Mouse (Mus musculus): ENCODE data around the gene Sema3e. TPM values are rescaled to one million over a fixed set of nuclear protein-coding genes. Genes with fewer than 3 reads are reported as not detected.

Sema3e gene
- polyA plus RNA-seq, 1 experiment from 2014 or later, result 1.3 TPM

DNA sequence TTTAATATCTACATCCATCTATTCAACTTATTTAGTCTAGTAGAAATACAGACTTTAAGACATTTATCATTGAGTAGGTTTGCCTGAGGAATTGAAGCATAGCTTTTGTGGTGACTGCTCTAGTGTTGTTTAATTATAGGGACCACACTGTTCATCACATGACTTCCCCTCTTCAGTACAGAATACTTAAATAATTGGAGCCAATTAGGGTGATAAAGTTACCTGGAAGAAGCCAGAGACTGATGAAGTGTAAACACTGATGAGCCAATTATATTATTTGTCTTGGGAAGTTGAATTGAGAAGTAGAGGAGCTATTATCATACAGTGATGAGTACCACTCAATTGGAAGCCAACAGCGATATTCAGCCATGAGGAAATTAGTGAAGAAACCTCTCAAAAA, 113.6 kb downstream of the Sema3e start:
- ATAC-seq (ENCODE audit: insufficient number of reproducible peaks, insufficient read depth, low FRiP score, low TSS enrichment, low read depth), result no peak
- Histone ChIP-seq H3K4me3 (replicated peaks) (no peak overlapping the region), H3K27ac (no peak overlapping the region), H3K9me3 (no peaks in the 10 kb centered on the region), H3K27me3 (no peaks in the 10 kb centered on the region), H3K4me1 (replicated peaks) (no peaks in the 10 kb centered on the region), H3K4me2 (no peak overlapping the region), H3K36me3 (no peaks in the 10 kb centered on the region), H3K9ac (replicated peaks) (no peak overlapping the region)
- WGBS, result 93% methylated on average over 1 of the region's 1 CpGs

DNA sequence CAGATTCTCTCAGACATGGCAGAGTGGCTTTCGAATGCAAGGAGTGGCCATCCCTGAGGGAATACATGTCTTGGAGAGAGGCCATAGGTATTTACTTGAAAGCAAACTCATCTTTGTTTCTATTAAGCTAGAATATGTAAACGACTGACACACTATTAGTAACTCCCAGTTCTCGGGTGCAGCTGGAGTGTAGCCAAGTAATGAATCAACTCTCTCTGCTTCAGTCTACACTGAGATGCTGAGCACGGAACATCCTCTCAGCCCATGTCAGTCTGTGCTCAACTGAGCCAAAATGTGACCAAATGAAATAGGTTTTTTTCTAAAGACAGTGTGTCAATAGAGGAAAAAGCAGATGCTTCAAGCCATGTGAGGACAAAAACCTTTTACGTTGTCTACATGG, 137.5 kb downstream of the Sema3e start:
- WGBS, result 88% methylated on average over 5 of the region's 5 CpGs

DNA sequence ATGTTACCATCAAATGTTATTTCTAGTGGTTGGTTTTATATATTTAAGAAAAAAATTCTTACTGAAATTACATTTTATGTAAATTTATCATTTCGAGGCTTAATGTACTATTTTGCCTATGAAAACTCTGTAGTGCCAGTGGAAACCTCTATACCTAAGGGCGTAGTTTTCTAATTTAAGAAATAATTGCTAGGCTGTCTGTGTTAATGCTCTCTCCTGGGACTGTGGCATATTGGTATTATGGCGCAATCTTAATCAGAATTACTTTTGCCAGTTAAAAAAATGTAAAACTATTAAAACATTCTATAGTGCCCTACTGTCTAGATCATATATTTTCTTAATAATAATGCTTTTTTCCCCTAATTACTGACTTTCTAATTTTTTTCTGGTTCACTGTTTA, 138.2 kb downstream of the Sema3e start:
- WGBS, result 80% methylated on average over 3 of the region's 3 CpGs
- Histone ChIP-seq H3K9me3 (no peaks in the 10 kb centered on the region), H3K27ac (no peak overlapping the region), H3K36me3 (no peaks in the 10 kb centered on the region), H3K4me1 (replicated peaks) (no peaks in the 10 kb centered on the region), H3K9ac (replicated peaks) (no peak overlapping the region), H3K27me3 (no peaks in the 10 kb centered on the region), H3K4me2 (no peak overlapping the region), H3K4me3 (replicated peaks) (no peak overlapping the region)
- no peak for ATAC-seq (ENCODE audit: insufficient number of reproducible peaks, insufficient read depth, low FRiP score, low TSS enrichment, low read depth)

More for the DNA sequence above, 137.5 kb downstream of the Sema3e start:
- Histone ChIP-seq H3K27ac (no peak overlapping the region), H3K4me3 (replicated peaks) (no peak overlapping the region), H3K4me1 (replicated peaks) (no peaks in the 10 kb centered on the region), H3K9me3 (no peaks in the 10 kb centered on the region), H3K27me3 (no peaks in the 10 kb centered on the region), H3K4me2 (no peak overlapping the region), H3K9ac (replicated peaks) (no peak overlapping the region), H3K36me3 (no peaks in the 10 kb centered on the region)
- ATAC-seq (ENCODE audit: insufficient number of reproducible peaks, insufficient read depth, low FRiP score, low TSS enrichment, low read depth), result no peak

DNA sequence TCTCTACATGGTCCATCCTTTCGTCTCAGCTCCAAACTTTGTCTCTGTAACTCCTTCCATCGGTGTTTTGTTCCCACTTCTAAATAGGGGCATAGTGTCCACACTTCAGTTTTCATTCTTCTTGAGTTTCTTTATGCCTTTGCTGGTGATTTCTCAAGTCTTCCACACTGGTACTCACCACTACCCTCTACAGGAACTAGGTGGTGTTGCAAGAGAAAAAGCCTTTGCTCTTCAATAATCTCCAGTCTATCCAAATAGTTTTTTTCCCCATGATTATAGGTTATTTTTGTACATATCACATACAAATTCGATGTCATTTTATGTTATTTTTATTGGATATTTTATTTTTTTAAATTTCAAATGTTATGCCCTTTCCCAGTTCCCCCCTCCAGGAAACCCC, 142.7 kb downstream of the Sema3e start:
- Histone ChIP-seq H3K36me3 (no peaks in the 10 kb centered on the region), H3K4me3 (replicated peaks) (no peak overlapping the region), H3K9ac (replicated peaks) (no peak overlapping the region), H3K4me1 (replicated peaks) (no peaks in the 10 kb centered on the region), H3K27me3 (no peaks in the 10 kb centered on the region), H3K27ac (no peak overlapping the region), H3K4me2 (no peak overlapping the region), H3K9me3 (no peaks in the 10 kb centered on the region)
- WGBS, result 68% methylated on average over 3 of the region's 3 CpGs
- ATAC-seq (ENCODE audit: insufficient number of reproducible peaks, insufficient read depth, low FRiP score, low TSS enrichment, low read depth), result no peak

DNA sequence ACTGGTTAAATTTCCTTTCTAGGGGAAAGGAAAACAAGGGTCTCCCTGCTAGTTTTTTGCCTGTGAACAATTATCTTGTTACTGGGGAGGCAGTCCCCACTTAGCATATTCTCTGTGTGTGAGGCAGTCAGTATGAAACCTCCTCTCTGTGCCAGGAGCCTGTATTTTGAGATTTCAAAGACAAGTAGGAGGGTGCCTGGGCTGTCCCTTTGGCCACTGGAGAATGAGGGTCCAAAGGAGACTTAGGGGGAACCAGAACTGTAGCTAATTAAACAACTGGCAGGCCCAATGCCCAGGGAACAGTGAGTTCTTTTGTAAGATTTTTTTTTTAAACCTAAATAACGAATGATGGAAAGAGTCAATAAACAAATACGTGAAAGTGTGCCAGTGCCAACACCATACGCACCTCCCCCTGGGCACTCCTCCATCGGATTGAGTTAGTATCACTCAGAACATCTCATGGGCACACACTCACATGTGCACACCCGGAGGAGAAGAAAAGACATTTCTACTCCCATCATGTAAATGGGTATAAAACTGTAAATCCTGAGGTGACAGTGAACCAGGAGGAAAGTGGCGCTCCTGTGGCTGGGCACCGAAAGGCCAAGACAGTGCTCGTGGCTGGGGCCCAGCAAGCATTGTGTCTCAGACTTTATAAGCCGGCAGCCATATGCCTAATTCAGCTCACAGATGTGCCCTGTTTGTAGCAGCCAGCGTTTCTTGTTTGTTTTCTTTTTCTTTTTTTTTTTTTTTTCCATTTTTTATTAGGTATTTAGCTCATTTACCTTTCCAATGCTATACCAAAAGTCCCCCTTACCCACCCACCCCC, 148.5 kb downstream of the Sema3e start:
- Histone ChIP-seq H3K4me1 (replicated peaks) (no peaks in the 10 kb centered on the region), H3K4me2 (no peak overlapping the region), H3K9me3 (no peaks in the 10 kb centered on the region), H3K36me3 (no peaks in the 10 kb centered on the region), H3K9ac (replicated peaks) (no peak overlapping the region), H3K4me3 (replicated peaks) (no peak overlapping the region), H3K27ac (no peak overlapping the region), H3K27me3 (no peaks in the 10 kb centered on the region)
- whole genome bisulfite sequencing, result 83% methylated on average over 10 of the region's 10 CpGs
- no peak for ATAC-seq (ENCODE audit: insufficient number of reproducible peaks, insufficient read depth, low FRiP score, low TSS enrichment, low read depth)

DNA sequence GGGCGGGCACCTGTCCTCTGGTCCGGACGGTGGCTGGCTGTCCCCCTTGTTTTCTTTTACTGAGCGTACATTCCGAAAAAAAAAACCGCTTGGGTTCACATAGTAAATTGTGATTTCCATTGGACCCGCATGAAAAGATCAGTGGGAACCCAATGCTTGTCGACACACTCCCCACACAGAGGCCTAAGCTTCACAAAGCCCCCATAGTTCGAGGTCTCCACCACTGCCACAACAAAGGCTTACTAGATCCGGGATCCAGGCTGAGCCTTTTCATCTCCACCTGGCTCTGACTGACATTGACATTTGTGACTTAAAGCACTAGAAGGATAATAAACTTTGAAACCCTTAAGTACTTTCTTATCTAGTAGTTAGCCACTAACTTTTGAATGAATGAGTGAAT, 155.5 kb downstream of the Sema3e start:
- ATAC-seq (ENCODE audit: insufficient number of reproducible peaks, insufficient read depth, low FRiP score, low TSS enrichment, low read depth), result no peak
- WGBS, result 90% methylated on average over 10 of the region's 10 CpGs

DNA sequence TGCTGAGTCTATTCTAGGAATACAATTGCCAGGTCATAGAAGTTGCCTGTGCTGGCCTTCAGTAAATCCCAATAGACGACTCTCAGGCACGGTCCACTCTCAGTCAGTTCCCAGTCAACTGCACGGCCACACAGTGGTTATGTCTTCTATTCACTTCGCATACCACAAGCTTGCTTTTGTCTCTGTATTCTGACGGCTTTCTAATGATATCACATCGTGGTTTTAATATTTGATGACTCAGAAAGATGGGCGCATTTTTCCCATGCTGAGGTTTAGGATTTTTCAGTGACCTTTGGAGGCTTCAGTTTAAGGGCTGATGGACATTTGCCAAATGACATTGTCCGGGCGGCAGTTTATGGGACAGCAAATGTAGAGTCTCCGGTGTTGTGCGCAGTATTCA, 157.1 kb downstream of the Sema3e start:
- no peaks in the 10 kb centered on the region for H3K27me3 ChIP-seq
- ATAC-seq (ENCODE audit: insufficient number of reproducible peaks, insufficient read depth, low FRiP score, low TSS enrichment, low read depth), result no peak

More for the DNA sequence above, 155.5 kb downstream of the Sema3e start:
- Histone ChIP-seq H3K27ac (no peak overlapping the region), H3K4me1 (replicated peaks) (no peaks in the 10 kb centered on the region), H3K4me2 (no peak overlapping the region), H3K9ac (replicated peaks) (no peak overlapping the region), H3K4me3 (replicated peaks) (no peak overlapping the region), H3K36me3 (no peaks in the 10 kb centered on the region), H3K27me3 (no peaks in the 10 kb centered on the region), H3K9me3 (no peaks in the 10 kb centered on the region)

DNA sequence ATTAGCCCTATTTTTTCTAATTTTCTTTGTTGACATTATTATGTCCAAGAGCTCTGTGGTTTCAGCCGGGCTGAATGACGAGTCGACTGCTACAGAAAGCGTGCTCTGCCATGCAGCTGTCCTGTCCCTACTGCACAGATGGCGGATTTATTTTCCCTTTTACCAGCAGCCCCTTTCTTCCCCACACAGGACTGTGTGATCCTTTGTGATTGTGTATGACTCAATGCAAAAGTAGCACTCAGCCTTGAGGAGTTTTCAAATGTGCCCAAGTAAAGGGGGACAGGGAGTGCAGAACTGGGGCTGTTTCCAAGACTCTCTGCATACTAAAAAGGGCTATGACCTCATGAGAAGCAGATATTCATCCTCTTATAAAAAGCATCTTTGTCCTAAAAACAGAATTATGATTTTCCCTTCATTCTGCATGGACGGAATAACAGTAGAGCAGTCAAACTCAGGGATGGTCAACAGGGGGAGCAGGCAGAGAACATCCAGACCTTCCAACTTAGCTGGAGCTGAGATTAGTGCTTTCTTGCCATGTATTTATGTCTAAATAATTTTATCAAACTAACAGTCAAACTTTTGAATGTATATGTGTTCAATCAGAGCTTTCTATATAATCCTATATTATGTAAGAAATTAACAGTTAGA, 170.2 kb downstream of the Sema3e start:
- ATAC-seq (ENCODE audit: insufficient number of reproducible peaks, insufficient read depth, low FRiP score, low TSS enrichment, low read depth), result no peak
- no peak overlapping the region for H3K4me2 ChIP-seq
- H3K4me3 ChIP-seq (replicated peaks), result no peak overlapping the region
- no peaks in the 10 kb centered on the region for H3K4me1 ChIP-seq (replicated peaks)
- no peaks in the 10 kb centered on the region for H3K27me3 ChIP-seq
- no peaks in the 10 kb centered on the region for H3K9me3 ChIP-seq
- H3K9ac ChIP-seq (replicated peaks), result no peak overlapping the region
- 69% methylated on average over 6 of the region's 6 CpGs for WGBS
- no peak overlapping the region for H3K27ac ChIP-seq
- H3K36me3 ChIP-seq, result no peaks in the 10 kb centered on the region

More for the DNA sequence above, 157.1 kb downstream of the Sema3e start:
- no peak overlapping the region for H3K4me3 ChIP-seq (replicated peaks)
- no peak overlapping the region for H3K27ac ChIP-seq
- WGBS, result 94% methylated on average over 11 of the region's 11 CpGs
- no peak overlapping the region for H3K4me2 ChIP-seq
- no peaks in the 10 kb centered on the region for H3K36me3 ChIP-seq
- no peaks in the 10 kb centered on the region for H3K9me3 ChIP-seq
- no peak overlapping the region for H3K9ac ChIP-seq (replicated peaks)
- H3K4me1 ChIP-seq (replicated peaks), result no peaks in the 10 kb centered on the region

DNA sequence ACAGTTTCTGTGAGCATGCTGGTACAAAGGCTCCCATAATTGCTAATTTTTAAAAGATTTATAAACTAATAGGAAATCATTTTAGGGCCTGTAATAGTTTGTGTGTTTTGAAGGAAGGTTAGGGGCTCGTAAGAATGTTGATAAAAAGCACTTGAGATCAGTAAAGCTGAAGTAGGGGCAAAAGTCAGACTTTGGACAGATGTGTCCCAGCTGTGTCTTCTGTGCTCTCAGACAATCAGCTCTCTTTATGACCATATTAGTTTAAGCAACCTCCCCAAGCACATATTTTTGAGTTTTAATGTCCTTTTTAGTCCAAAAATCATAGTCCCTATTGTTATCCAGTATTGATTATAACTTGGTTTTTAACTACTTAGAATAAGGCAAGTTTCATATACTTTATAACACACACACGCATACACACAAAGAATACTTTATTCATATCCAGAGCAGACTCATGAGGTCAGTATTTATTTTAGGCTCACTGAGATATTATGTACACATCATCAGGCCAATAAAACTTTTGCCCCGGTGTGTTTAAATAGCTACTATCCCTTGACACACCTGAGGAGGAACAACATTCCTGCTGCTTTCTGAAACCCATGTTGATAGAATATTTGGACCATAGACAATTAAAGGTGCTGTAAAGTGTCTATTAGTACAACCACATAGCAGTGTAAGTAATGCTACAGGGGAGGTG, 173.4 kb downstream of the Sema3e start:
- 61% methylated on average over 3 of the region's 3 CpGs for WGBS
- Histone ChIP-seq H3K4me1 (replicated peaks) (no peaks in the 10 kb centered on the region), H3K27me3 (no peaks in the 10 kb centered on the region), H3K9me3 (no peaks in the 10 kb centered on the region), H3K27ac (no peak overlapping the region), H3K9ac (replicated peaks) (no peak overlapping the region), H3K4me3 (replicated peaks) (no peak overlapping the region), H3K36me3 (no peaks in the 10 kb centered on the region), H3K4me2 (no peak overlapping the region)
- no peak for ATAC-seq (ENCODE audit: insufficient number of reproducible peaks, insufficient read depth, low FRiP score, low TSS enrichment, low read depth)

DNA sequence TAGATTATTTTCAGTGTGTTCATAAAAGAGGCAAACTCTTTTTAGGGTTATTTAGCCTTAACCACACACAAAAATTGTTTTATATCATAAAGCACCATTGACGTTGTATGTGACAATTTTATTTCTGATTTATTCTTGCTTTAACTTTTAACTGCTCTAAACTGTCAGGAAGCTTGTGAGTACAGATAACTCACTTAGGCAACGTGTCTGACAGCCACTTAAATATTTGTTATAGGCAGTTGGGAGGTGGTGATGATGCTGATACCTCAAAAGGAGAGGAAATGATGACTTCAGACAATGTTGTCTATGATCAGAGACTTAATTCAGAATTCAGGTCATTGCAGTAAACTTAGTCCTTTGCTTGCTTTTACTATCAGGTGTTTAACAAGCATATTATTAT, 181.7 kb downstream of the Sema3e start:
- no peak for ATAC-seq (ENCODE audit: insufficient number of reproducible peaks, insufficient read depth, low FRiP score, low TSS enrichment, low read depth)
- no peaks in the 10 kb centered on the region for H3K27me3 ChIP-seq

DNA sequence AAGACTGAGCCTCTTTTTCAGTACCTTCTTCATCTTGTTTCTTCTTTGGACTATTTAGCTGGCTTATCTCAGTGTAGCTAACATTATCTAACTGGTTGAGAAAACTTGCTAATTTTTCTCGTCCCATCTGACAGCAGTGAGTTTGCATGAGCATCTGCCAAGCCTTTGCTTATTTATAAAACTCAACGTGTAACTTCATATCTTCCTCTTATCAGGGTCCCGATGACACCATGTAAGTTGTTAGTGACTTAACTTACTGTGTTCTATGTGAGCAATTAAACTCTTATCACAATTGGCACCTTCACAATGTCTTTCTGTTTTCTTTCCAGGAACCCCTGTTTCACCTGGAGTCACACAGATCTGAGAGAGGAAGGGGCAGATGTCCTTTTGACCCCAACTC, 184.9 kb downstream of the Sema3e start:
- no peak overlapping the region for H3K9ac ChIP-seq (replicated peaks)
- WGBS, result 68% methylated on average over 3 of the region's 3 CpGs

More for the DNA sequence above, 181.7 kb downstream of the Sema3e start:
- no peak overlapping the region for H3K27ac ChIP-seq
- 72% methylated on average over 2 of the region's 2 CpGs for WGBS
- H3K4me1 ChIP-seq (replicated peaks), result no peaks in the 10 kb centered on the region
- H3K4me3 ChIP-seq (replicated peaks), result no peak overlapping the region
- H3K4me2 ChIP-seq, result no peak overlapping the region
- H3K9me3 ChIP-seq, result no peaks in the 10 kb centered on the region
- no peak overlapping the region for H3K9ac ChIP-seq (replicated peaks)
- H3K36me3 ChIP-seq, result no peaks in the 10 kb centered on the region

More for the DNA sequence above, 184.9 kb downstream of the Sema3e start:
- Histone ChIP-seq H3K36me3 (no peaks in the 10 kb centered on the region), H3K27me3 (no peaks in the 10 kb centered on the region), H3K4me2 (no peak overlapping the region), H3K4me1 (replicated peaks) (no peaks in the 10 kb centered on the region), H3K4me3 (replicated peaks) (no peak overlapping the region), H3K9me3 (no peaks in the 10 kb centered on the region), H3K27ac (no peak overlapping the region)
- no peak for ATAC-seq (ENCODE audit: insufficient number of reproducible peaks, insufficient read depth, low FRiP score, low TSS enrichment, low read depth)
